Mouse (Mus musculus) brown adipose tissue, adult 24 weeks (tissue): ENCODE results near the gene Dido1. TPM values are rescaled to one million over a fixed set of nuclear protein-coding genes. Genes with fewer than 3 reads are reported as not detected.
A peak's percentile ranks its signal among the peaks of the same experiment; 100 is the strongest.
"Not testable (repeated sequence)": the region's sequence is repeated elsewhere in the genome, so short reads cannot be mapped to it uniquely, and the experiment has no call there.

ENCODE experiments used
- H3K27ac ChIP-seq: fragments of 200-500 bp; replicated peaks from 2 replicates; pipeline ENCODE4 v1.5.1; 2012; ENCODE audit warnings: low read depth, mild to moderate bottlenecking, low read length
- H3K4me1 ChIP-seq: fragments of 200-500 bp; 2 replicates; pipeline ENCODE4 v1.6.1; 2012; ENCODE audit warnings: low read length, mixed read lengths; ENCODE audit not compliant: control insufficient read depth, insufficient read depth, insufficient read length
- H3K4me3 ChIP-seq: fragments of 200-500 bp; 2 replicates; pipeline ENCODE4 v1.5.1; 2012; ENCODE audit warnings: low read depth, mild to moderate bottlenecking, low read length, moderate library complexity; ENCODE audit not compliant: insufficient read depth
- polyA plus RNA-seq: library from polyadenylated mRNA; stranded (reverse); fragments of >200 nt; gene quantifications from 2 replicates; pipeline ENCODE4 v1.2.4, GENCODE M21; 2012; ENCODE audit not compliant: missing spikeins, insufficient read depth, insufficient read length

Dido1 gene
- polyA plus RNA-seq, 1 experiment: 13.6 TPM

- Histone ChIP-seq H3K4me1 (no peaks in the 10 kb centered on the region), H3K27ac (no peak overlapping the region), H3K4me3 (no peak overlapping the region)
These were observed 21.2 kb upstream of the Dido1 start for GRCm38 (mm10) chr2:180731036-180731435.

- Histone ChIP-seq H3K4me3 (no peak overlapping the region), H3K27ac (no peak overlapping the region), H3K4me1 (peaks cover 11% of the 10 kb centered on the region)
These were observed 17.8 kb upstream of the Dido1 start for GRCm38 (mm10) chr2:180727613-180728021.

GRCm38 (mm10) chr2:180726658-180727442, 17.1 kb upstream of the Dido1 start:
- Histone ChIP-seq H3K4me1 (peaks cover 11% of the 10 kb centered on the region), H3K4me3 (no peak overlapping the region), H3K27ac (no peak overlapping the region)

- Histone ChIP-seq H3K4me1 (peaks cover 11% of the 10 kb centered on the region), H3K4me3 (no peak overlapping the region), H3K27ac (no peak overlapping the region)
These were observed 16.2 kb upstream of the Dido1 start for GRCm38 (mm10) chr2:180725856-180726629.

- Histone ChIP-seq H3K27ac (no peak overlapping the region), H3K4me1 (peaks cover 11% of the 10 kb centered on the region), H3K4me3 (peak overlapping the region; percentile 47)
These were observed 15.6 kb upstream of the Dido1 start for GRCm38 (mm10) chr2:180725414-180725778.

GRCm38 (mm10) chr2:180724585-180725413, 15.0 kb upstream of the Dido1 start, which contains the start of gene Slc17a9:
Slc17a9 (plus strand) TSS chr2:180725263.
- peak within 1 kb of the TSS; percentile 47 for H3K4me3 ChIP-seq
- peaks cover 11% of the 10 kb centered on the region for H3K4me1 ChIP-seq
- H3K27ac ChIP-seq: no peak within 1 kb of the TSS; the same call in 1 of the 2 replicates

GRCm38 (mm10) chr2:180723865-180724264, 14.1 kb upstream of the Dido1 start:
- Histone ChIP-seq H3K27ac (no peak overlapping the region), H3K4me1 (peaks cover 11% of the 10 kb centered on the region), H3K4me3 (no peak overlapping the region)

GRCm38 (mm10) chr2:180722748-180723147, 12.9 kb upstream of the Dido1 start:
- H3K27ac ChIP-seq, H3K4me3 ChIP-seq: not testable (repeated sequence)
- H3K4me1 ChIP-seq: peaks cover 11% of the 10 kb centered on the region

GRCm38 (mm10) chr2:180712037-180712689, 2.4 kb upstream of the Dido1 start:
- Histone ChIP-seq H3K4me3 (no peak overlapping the region), H3K27ac (no peak overlapping the region), H3K4me1 (peaks cover 6% of the 10 kb centered on the region)

- no peak overlapping the region for H3K27ac ChIP-seq
- H3K4me1 ChIP-seq: peaks cover 6% of the 10 kb centered on the region
These were observed 1.7 kb upstream of the Dido1 start for GRCm38 (mm10) chr2:180711527-180711926.

GRCm38 (mm10) chr2:180710276-180711155, 717 bp upstream of the Dido1 start:
- H3K4me3 ChIP-seq: peak overlapping the region; percentile 98
- peaks cover 10% of the 10 kb centered on the region for H3K4me1 ChIP-seq
- peak overlapping the region; percentile 83 for H3K27ac ChIP-seq

More at GRCm38 (mm10) chr2:180711527-180711926, 1.7 kb upstream of the Dido1 start:
- peak overlapping the region; percentile 98; the same call in 1 of the 2 replicates for H3K4me3 ChIP-seq

GRCm38 (mm10) chr2:180709023-180709922, 526 bp downstream of the Dido1 start:
- peaks cover 21% of the 10 kb centered on the region for H3K4me1 ChIP-seq
- peak overlapping the region; percentile 99 for H3K27ac ChIP-seq

GRCm38 (mm10) chr2:180705975-180706374, 3.8 kb downstream of the Dido1 start:
- H3K4me1 ChIP-seq: peaks cover 23% of the 10 kb centered on the region
- H3K27ac ChIP-seq: peak overlapping the region; percentile 96; the same call in 1 of the 2 replicates

More at GRCm38 (mm10) chr2:180709023-180709922, 526 bp downstream of the Dido1 start:
- H3K4me3 ChIP-seq: peak overlapping the region; percentile 99

More at GRCm38 (mm10) chr2:180705975-180706374, 3.8 kb downstream of the Dido1 start:
- no peak overlapping the region for H3K4me3 ChIP-seq
